Mouse (Mus musculus): ENCODE measurements around the gene Prrx2.

The Prrx2 gene

GRCm38 (mm10) chr2:30823385-30824153, 11.2 kb upstream of the Prrx2 start:
- DNase-seq: no peak

GRCm38 (mm10) chr2:30826825-30827748, 7.7 kb upstream of the Prrx2 start:
- peak; percentile 67 to 69 for DNase-seq

GRCm38 (mm10) chr2:30827749-30828475, 6.9 kb upstream of the Prrx2 start:
- peak; percentile 99 for DNase-seq

GRCm38 (mm10) chr2:30829315-30829714, 5.5 kb upstream of the Prrx2 start:
- peak; percentile 65 to 67 for DNase-seq

- no peak for DNase-seq
Measured at GRCm38 (mm10) chr2:30830283-30830795, 4.4 kb upstream of the Prrx2 start, which contains the start of gene Asb6. Asb6 (minus strand) TSS chr2:30830333.

- DNase-seq: no peak
Measured at GRCm38 (mm10) chr2:30833644-30834043, 1.1 kb upstream of the Prrx2 start.

- no peak for DNase-seq
Measured at GRCm38 (mm10) chr2:30836238-30836990, 1.6 kb downstream of the Prrx2 start.

- no peak for DNase-seq
Measured at GRCm38 (mm10) chr2:30842615-30843014, 7.8 kb downstream of the Prrx2 start.

- no peak for DNase-seq
Measured at GRCm38 (mm10) chr2:30845152-30846070, 10.6 kb downstream of the Prrx2 start.

GRCm38 (mm10) chr2:30846236-30846635, 11.5 kb downstream of the Prrx2 start:
- DNase-seq: no peak

GRCm38 (mm10) chr2:30846723-30847122, 12.0 kb downstream of the Prrx2 start:
- no peak for DNase-seq

GRCm38 (mm10) chr2:30848184-30848583, 13.4 kb downstream of the Prrx2 start:
- no peak for DNase-seq

GRCm38 (mm10) chr2:30850581-30850980, 15.8 kb downstream of the Prrx2 start:
- DNase-seq: no peak

GRCm38 (mm10) chr2:30852771-30853313, 18.1 kb downstream of the Prrx2 start:
- DNase-seq: no peak

GRCm38 (mm10) chr2:30857076-30857475, 22.3 kb downstream of the Prrx2 start:
- DNase-seq: no peak

GRCm38 (mm10) chr2:30859782-30860181, 25.0 kb downstream of the Prrx2 start:
- no peak for DNase-seq

- DNase-seq: no peak
Measured at GRCm38 (mm10) chr2:30862081-30862480, 27.3 kb downstream of the Prrx2 start.

GRCm38 (mm10) chr2:30863574-30863973, 28.8 kb downstream of the Prrx2 start:
- DNase-seq: no peak

GRCm38 (mm10) chr2:30864968-30865381, 30.2 kb downstream of the Prrx2 start:
- DNase-seq: no peak

- no peak for DNase-seq
Measured at GRCm38 (mm10) chr2:30865426-30865825, 30.7 kb downstream of the Prrx2 start.

- no peak for DNase-seq
Measured at GRCm38 (mm10) chr2:30870863-30871262, 36.1 kb downstream of the Prrx2 start.
